Mouse (Mus musculus) MEL (cell line): ENCODE results near the gene Cmss1.

Experiments used
- BHLHE40 ChIP-seq: IDR thresholded peaks from 2 replicates; pipeline ENCODE4 v1.6.1; 2012; ENCODE audit warnings: low read depth, mild to moderate bottlenecking, inconsistent platforms, low read length, improper control_type of control experiment, borderline replicate concordance
- CTCF ChIP-seq, 3 experiments: IDR thresholded peaks in 2 of 3; conservative IDR thresholded peaks in 1 of 3; 2 replicates each; pipeline ENCODE4 v1.5.1; 2011 to 2012; ENCODE audit warnings: low read length in 3 of 3, low read depth in 2 of 3, mild to moderate bottlenecking in 2 of 3, improper control_type of control experiment in 1 of 3, inconsistent platforms in 1 of 3, mixed read lengths in 1 of 3, moderate library complexity in 1 of 3; ENCODE audit not compliant: control insufficient read depth in 1 of 3, insufficient read depth in 1 of 3, poor library complexity in 1 of 3, severe bottlenecking in 1 of 3
- EP300 ChIP-seq, 2 experiments: IDR thresholded peaks; 2 replicates each; pipeline ENCODE4 v1.6.1; 2011; ENCODE audit warnings: improper control_type of control experiment in 2 of 2, low read length in 2 of 2, low read depth in 1 of 2, mild to moderate bottlenecking in 1 of 2
- ETS1 ChIP-seq: IDR thresholded peaks from 2 replicates; pipeline ENCODE4 v1.6.1; 2012; ENCODE audit warnings: low read depth, mild to moderate bottlenecking, inconsistent platforms, low read length, improper control_type of control experiment, moderate library complexity
- GATA1 ChIP-seq: IDR thresholded peaks from 2 replicates; pipeline ENCODE4 v1.6.1; 2011; ENCODE audit warnings: low read depth, low read length, improper control_type of control experiment
- KAT2A ChIP-seq: conservative IDR thresholded peaks from 2 replicates; pipeline ENCODE4 v1.6.1; 2012; ENCODE audit warnings: low read depth, low read length, improper control_type of control experiment, inconsistent platforms
- MAZ ChIP-seq: IDR thresholded peaks from 2 replicates; pipeline ENCODE4 v1.6.1; 2012; ENCODE audit warnings: low read depth, mild to moderate bottlenecking, inconsistent platforms, low read length, improper control_type of control experiment
- POLR2A ChIP-seq, 2 experiments: IDR thresholded peaks; 2 replicates each; pipeline ENCODE4 v1.6.1; 2011 to 2012; ENCODE audit warnings: low read length in 2 of 2, mild to moderate bottlenecking in 2 of 2, control low read depth in 1 of 2, improper control_type of control experiment in 1 of 2, low read depth in 1 of 2, moderate library complexity in 1 of 2; ENCODE audit not compliant: control insufficient read depth in 1 of 2, insufficient read depth in 1 of 2, poor library complexity in 1 of 2
- POLR2AphosphoS5 ChIP-seq: IDR thresholded peaks from 2 replicates; pipeline ENCODE4 v1.6.1; 2012; ENCODE audit warnings: low read depth, borderline replicate concordance, mild to moderate bottlenecking, inconsistent platforms, low read length, moderate library complexity, mixed read lengths
- RAD21 ChIP-seq: IDR thresholded peaks from 2 replicates; pipeline ENCODE4 v1.6.1; 2011; ENCODE audit warnings: mild to moderate bottlenecking, low read depth, low read length, improper control_type of control experiment
- SIN3A ChIP-seq: IDR thresholded peaks from 2 replicates; pipeline ENCODE4 v1.6.1; 2012; ENCODE audit warnings: low read length, improper control_type of control experiment, inconsistent platforms
- ZKSCAN1 ChIP-seq: IDR thresholded peaks from 2 replicates; pipeline ENCODE4 v1.6.1; 2012; ENCODE audit warnings: low read depth, mild to moderate bottlenecking, inconsistent platforms, low read length, improper control_type of control experiment, moderate library complexity

- TF ChIP-seq SIN3A: no peak
- TF ChIP-seq POLR2A (IDR thresholded peaks at IDR 0.05; ENCODE audit: control insufficient read depth in 1 of 2, insufficient read depth in 1 of 2, low read depth in 1 of 2, low read length in 2 of 2, poor library complexity in 1 of 2): no peak
- TF ChIP-seq CTCF (IDR thresholded peaks at IDR 0.05 in 2 of 3, conservative IDR thresholded peaks at IDR 0.05 in 1 of 3; ENCODE audit: control insufficient read depth in 1 of 3, insufficient read depth in 1 of 3, low read depth in 2 of 3, low read length in 3 of 3, poor library complexity in 1 of 3, severe bottlenecking in 1 of 3): no peak
- no peak for TF ChIP-seq POLR2AphosphoS5
- no peak for TF ChIP-seq BHLHE40
- no peak for TF ChIP-seq ZKSCAN1
- TF ChIP-seq RAD21: no peak
- no peak for TF ChIP-seq ETS1
- no peak for TF ChIP-seq GATA1
- no peak for TF ChIP-seq EP300 (IDR thresholded peaks at IDR 0.05; ENCODE audit: low read depth in 1 of 2, low read length in 2 of 2)
- no peak for TF ChIP-seq KAT2A
- TF ChIP-seq MAZ: no peak
Observed at GRCm38 (mm10) chr16:57417955-57418354, 188.7 kb downstream of the Cmss1 start.
